Mouse (Mus musculus): ENCODE results near the gene Adamts17. TPM values are rescaled to one million over a fixed set of nuclear protein-coding genes. Genes with fewer than 3 reads are reported as not detected.

Adamts17 gene
- polyA plus RNA-seq, 1 experiment from 2014 or later = 4.6 TPM

DNA sequence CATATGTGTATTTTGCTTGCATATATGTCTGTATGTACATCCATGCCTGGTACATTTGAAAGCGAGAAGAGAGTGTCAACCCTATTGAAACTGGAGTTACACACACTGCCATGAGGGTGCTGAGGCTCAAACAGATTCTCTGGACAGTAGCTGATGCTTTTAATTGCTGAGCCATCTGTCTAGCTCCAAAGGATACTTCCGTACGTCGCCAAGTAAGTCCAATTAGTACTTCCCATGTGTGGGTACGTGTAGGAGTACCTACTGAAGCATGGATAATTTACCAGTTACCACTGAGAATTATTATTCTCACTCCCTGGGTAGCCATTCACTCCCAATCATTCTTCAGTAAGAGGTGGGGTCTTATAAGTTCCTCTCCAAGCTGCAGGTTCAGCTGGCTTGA is 19.7 kb downstream of the Adamts17 start:
- Histone ChIP-seq H3K36me3 (ENCODE audit: control insufficient read depth, insufficient read depth, low read length) (peaks cover 1% of the 10 kb centered on the region; the same call in 1 of the 2 replicates), H3K27ac (replicated peaks in 1 of 2; ENCODE audit: control insufficient read depth in 1 of 2, insufficient read depth in 1 of 2, low read depth in 2 of 2, low read length in 2 of 2) (no peak overlapping the region), H3K4me1 (ENCODE audit: control insufficient read depth in 2 of 2, insufficient read depth in 2 of 2, low read length in 2 of 2) (peaks cover 2 to 10% of the 10 kb centered on the region in 2 experiments; a peak in 2 of 4 replicates), H3K27me3 (ENCODE audit: control insufficient read depth, insufficient read depth, low read length) (no peaks in the 10 kb centered on the region), H3K4me3 (ENCODE audit: control insufficient read depth in 1 of 2, insufficient read depth in 1 of 2, low read depth in 1 of 2, low read length in 2 of 2) (no peak overlapping the region), H3K4me2 (ENCODE audit: low read length) (no peak overlapping the region), H3K9me3 (ENCODE audit: control insufficient read depth, low read length) (no peaks in the 10 kb centered on the region), H3K9ac (ENCODE audit: low read length) (no peak overlapping the region)
- whole genome bisulfite sequencing = 91% methylated on average over 5 of the region's 5 CpGs
- no peak for ATAC-seq (ENCODE audit: insufficient number of reproducible peaks, insufficient read depth, low FRiP score, low read depth)

DNA sequence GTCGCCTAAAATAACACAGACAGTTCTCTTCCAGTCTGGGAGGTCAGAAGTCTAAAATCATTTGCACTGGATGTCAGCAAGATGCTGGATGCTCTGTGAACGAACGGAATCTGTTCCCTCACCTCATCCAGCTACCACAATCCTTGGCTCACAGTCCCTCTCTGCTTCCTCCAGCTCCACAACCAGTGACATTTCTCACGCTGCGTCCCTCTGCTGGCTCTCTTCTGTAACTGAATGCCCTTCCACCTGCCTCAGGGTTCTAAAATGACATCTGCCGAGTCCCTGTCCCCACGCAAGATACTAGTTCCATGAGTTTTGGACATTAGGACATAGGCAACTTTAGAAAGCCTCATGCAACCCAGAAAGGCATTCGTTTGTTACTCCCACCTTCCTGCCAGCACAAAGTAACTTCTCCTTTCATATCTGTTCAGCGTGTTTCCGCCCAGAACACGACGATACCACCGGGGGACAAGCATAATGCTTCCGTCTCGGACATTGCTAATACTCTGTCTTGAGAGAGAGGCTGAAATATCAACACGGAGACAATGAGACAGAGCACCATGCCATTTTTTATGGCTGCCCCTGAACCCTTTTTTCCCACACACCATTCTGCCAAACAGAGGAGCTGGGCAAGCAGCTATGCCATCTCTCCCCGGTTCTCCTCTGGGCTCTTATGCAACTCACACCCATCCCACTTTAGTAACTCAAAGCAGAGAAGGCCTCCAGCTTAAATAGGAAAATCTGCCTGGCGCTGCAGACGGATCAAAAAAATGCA is 27.6 kb downstream of the Adamts17 start:
- no peaks in the 10 kb centered on the region for H3K9me3 ChIP-seq (ENCODE audit: control insufficient read depth, low read length)
- no peaks in the 10 kb centered on the region for H3K27me3 ChIP-seq (ENCODE audit: control insufficient read depth, insufficient read depth, low read length)
- no peak overlapping the region for H3K9ac ChIP-seq (ENCODE audit: low read length)
- peaks cover 16 to 27% of the 10 kb centered on the region in 2 experiments; a peak in 3 of 4 replicates for H3K4me1 ChIP-seq (ENCODE audit: control insufficient read depth in 2 of 2, insufficient read depth in 2 of 2, low read length in 2 of 2)
- H3K27ac ChIP-seq (replicated peaks in 1 of 2; ENCODE audit: control insufficient read depth in 1 of 2, insufficient read depth in 1 of 2, low read depth in 2 of 2, low read length in 2 of 2) = no peak overlapping the region
- no peak overlapping the region for H3K4me3 ChIP-seq (ENCODE audit: control insufficient read depth in 1 of 2, insufficient read depth in 1 of 2, low read depth in 1 of 2, low read length in 2 of 2)
- ATAC-seq (ENCODE audit: insufficient number of reproducible peaks, insufficient read depth, low FRiP score, low read depth) = no peak
- WGBS = 67% methylated on average over 19 of the region's 19 CpGs
- H3K4me2 ChIP-seq (ENCODE audit: low read length) = no peak overlapping the region
- H3K36me3 ChIP-seq (ENCODE audit: control insufficient read depth, insufficient read depth, low read length) = no peaks in the 10 kb centered on the region

DNA sequence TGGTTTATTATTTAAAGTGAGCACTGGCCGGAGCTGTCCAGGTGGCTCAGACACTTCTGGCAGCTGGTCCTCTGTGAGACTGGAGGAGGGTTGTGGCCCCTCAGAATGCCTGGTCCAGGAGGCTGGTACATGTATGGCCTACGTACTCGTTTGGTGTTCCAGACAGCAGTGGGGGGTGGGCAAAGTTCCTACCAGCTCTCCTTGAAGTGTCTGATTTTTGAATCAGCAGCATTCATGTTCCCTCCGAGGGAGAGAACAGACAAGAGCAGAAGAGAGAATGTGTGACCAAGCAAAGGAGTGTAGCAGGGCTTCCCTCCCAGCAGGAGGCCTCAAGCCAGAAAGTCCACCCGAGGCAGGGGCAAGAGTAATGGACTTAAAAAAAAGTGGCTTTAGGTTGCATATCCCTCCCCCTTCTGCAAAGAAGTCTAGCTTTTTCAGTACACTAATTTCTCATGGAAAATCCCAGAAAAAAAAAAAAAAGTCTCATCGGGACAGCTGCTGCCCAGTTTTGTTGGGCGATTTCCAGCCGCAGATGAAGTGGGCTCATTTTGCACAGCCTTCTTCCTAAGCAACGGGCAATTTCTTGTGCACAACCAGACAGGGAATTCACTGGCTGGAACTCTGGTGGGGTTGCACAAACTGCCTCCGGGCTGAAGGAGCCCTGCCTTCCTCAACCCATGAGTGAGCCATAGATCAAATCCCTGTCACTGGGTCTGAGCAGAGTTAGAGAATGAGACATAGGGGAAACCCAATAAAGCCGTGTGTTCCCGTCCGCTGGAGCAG is 28.4 kb downstream of the Adamts17 start:
- peaks cover 18 to 27% of the 10 kb centered on the region in 2 experiments; a peak in 3 of 4 replicates for H3K4me1 ChIP-seq (ENCODE audit: control insufficient read depth in 2 of 2, insufficient read depth in 2 of 2, low read length in 2 of 2)
- no peak for ATAC-seq (ENCODE audit: insufficient number of reproducible peaks, insufficient read depth, low FRiP score, low read depth)
- H3K36me3 ChIP-seq (ENCODE audit: control insufficient read depth, insufficient read depth, low read length) = no peaks in the 10 kb centered on the region
- H3K27me3 ChIP-seq (ENCODE audit: control insufficient read depth, insufficient read depth, low read length) = no peaks in the 10 kb centered on the region
- H3K4me3 ChIP-seq (ENCODE audit: control insufficient read depth in 1 of 2, insufficient read depth in 1 of 2, low read depth in 1 of 2, low read length in 2 of 2) = no peak overlapping the region
- 74% methylated on average over 13 of the region's 13 CpGs for WGBS
- H3K9me3 ChIP-seq (ENCODE audit: control insufficient read depth, low read length) = no peaks in the 10 kb centered on the region
- no peak overlapping the region for H3K4me2 ChIP-seq (ENCODE audit: low read length)
- no peak overlapping the region for H3K27ac ChIP-seq (replicated peaks in 1 of 2; ENCODE audit: control insufficient read depth in 1 of 2, insufficient read depth in 1 of 2, low read depth in 2 of 2, low read length in 2 of 2)
- no peak overlapping the region for H3K9ac ChIP-seq (ENCODE audit: low read length)

DNA sequence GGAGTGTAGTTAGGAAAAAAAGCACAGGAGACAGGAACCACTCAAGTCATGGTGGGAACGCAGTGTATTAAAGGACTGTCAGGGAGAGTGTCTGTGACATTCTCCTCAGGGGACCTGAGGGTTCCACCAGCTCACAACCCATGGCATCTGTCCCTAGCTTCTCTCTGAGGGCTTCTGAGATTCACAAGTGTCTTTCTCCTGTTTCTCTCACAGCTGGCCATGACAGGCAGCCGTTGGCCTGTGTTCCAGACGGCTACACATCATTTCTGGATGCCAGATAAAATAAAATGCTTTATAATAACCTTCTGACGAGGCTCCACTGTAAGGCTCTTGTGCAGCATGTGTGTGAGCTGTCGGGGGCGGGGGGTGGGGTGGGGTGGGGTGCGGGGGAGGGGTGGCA is 32.0 kb downstream of the Adamts17 start:
- ATAC-seq (ENCODE audit: insufficient number of reproducible peaks, insufficient read depth, low FRiP score, low read depth) = no peak
- H3K9me3 ChIP-seq (ENCODE audit: control insufficient read depth, low read length) = no peaks in the 10 kb centered on the region
- no peaks in the 10 kb centered on the region for H3K36me3 ChIP-seq (ENCODE audit: control insufficient read depth, insufficient read depth, low read length)
- H3K27me3 ChIP-seq (ENCODE audit: control insufficient read depth, insufficient read depth, low read length) = no peaks in the 10 kb centered on the region
- WGBS = 55% methylated on average over 7 of the region's 7 CpGs
- no peak overlapping the region for H3K4me3 ChIP-seq (ENCODE audit: control insufficient read depth in 1 of 2, insufficient read depth in 1 of 2, low read depth in 1 of 2, low read length in 2 of 2)
- no peak overlapping the region for H3K4me2 ChIP-seq (ENCODE audit: low read length)
- no peak overlapping the region for H3K9ac ChIP-seq (ENCODE audit: low read length)
- H3K27ac ChIP-seq (replicated peaks in 1 of 2; ENCODE audit: control insufficient read depth in 1 of 2, insufficient read depth in 1 of 2, low read depth in 2 of 2, low read length in 2 of 2) = peak overlapping the region; percentile 42 to 48; a peak in 3 of 4 replicates
- peaks cover 18 to 33% of the 10 kb centered on the region in 2 experiments for H3K4me1 ChIP-seq (ENCODE audit: control insufficient read depth in 2 of 2, insufficient read depth in 2 of 2, low read length in 2 of 2)

DNA sequence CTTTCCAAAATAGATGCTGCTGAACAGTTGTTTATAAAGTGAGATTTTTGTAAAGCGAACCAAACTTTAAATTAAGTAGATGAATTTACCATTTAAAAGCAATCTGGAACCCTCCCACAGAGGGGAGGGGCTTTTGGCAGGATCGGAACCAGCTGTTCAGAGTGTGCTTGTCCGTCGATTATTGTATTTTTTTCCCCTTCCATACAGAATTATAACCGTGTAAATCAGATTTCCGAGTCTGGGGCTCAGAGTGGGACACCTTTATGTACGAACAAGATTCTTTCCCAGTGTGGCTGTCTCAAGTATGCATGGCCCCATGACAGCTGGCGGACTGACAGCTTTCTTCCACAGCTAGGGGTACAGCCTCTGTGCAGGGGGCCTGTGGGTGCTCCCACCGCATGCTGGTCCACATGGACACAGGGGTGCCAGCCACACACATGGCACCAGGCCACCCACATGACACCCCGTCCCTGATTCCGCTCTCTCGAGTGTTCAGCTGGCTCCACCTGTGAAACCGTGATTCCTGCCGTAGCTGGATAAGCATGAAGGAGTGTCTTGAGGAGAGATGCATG is 32.5 kb downstream of the Adamts17 start:
- WGBS = 78% methylated on average over 14 of the region's 14 CpGs
- Histone ChIP-seq H3K27me3 (ENCODE audit: control insufficient read depth, insufficient read depth, low read length) (no peaks in the 10 kb centered on the region), H3K9me3 (ENCODE audit: control insufficient read depth, low read length) (no peaks in the 10 kb centered on the region), H3K9ac (ENCODE audit: low read length) (no peak overlapping the region), H3K27ac (replicated peaks in 1 of 2; ENCODE audit: control insufficient read depth in 1 of 2, insufficient read depth in 1 of 2, low read depth in 2 of 2, low read length in 2 of 2) (no peak overlapping the region), H3K4me2 (ENCODE audit: low read length) (no peak overlapping the region), H3K36me3 (ENCODE audit: control insufficient read depth, insufficient read depth, low read length) (no peaks in the 10 kb centered on the region), H3K4me1 (ENCODE audit: control insufficient read depth in 2 of 2, insufficient read depth in 2 of 2, low read length in 2 of 2) (peaks cover 20 to 37% of the 10 kb centered on the region in 2 experiments), H3K4me3 (ENCODE audit: control insufficient read depth in 1 of 2, insufficient read depth in 1 of 2, low read depth in 1 of 2, low read length in 2 of 2) (no peak overlapping the region)
- ATAC-seq (ENCODE audit: insufficient number of reproducible peaks, insufficient read depth, low FRiP score, low read depth) = no peak

DNA sequence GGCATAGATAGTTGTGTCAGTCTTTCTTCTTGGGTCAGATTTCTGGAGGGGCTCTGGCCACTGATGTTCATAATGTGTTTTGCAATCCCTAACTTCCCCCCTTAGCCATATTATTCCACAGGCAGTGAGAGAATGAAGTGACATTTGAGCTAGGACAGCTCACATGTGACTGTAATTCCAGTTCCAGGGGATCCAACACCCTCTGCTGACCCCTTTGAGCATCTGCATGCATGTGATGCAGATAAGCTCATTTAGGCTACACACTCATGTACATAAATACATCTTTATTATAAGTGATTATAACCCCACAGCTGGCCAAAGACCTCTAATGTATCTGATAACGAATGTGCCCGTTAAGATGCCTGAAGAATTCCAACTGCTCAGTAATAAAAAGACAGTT is 33.7 kb downstream of the Adamts17 start:
- Histone ChIP-seq H3K27me3 (ENCODE audit: control insufficient read depth, insufficient read depth, low read length) (no peaks in the 10 kb centered on the region), H3K36me3 (ENCODE audit: control insufficient read depth, insufficient read depth, low read length) (no peaks in the 10 kb centered on the region), H3K4me1 (ENCODE audit: control insufficient read depth in 2 of 2, insufficient read depth in 2 of 2, low read length in 2 of 2) (peaks cover 18 to 37% of the 10 kb centered on the region in 2 experiments), H3K9me3 (ENCODE audit: control insufficient read depth, low read length) (no peaks in the 10 kb centered on the region), H3K9ac (ENCODE audit: low read length) (no peak overlapping the region), H3K27ac (replicated peaks in 1 of 2; ENCODE audit: control insufficient read depth in 1 of 2, insufficient read depth in 1 of 2, low read depth in 2 of 2, low read length in 2 of 2) (no peak overlapping the region), H3K4me3 (ENCODE audit: control insufficient read depth in 1 of 2, insufficient read depth in 1 of 2, low read depth in 1 of 2, low read length in 2 of 2) (no peak overlapping the region), H3K4me2 (ENCODE audit: low read length) (no peak overlapping the region)
- ATAC-seq (ENCODE audit: insufficient number of reproducible peaks, insufficient read depth, low FRiP score, low read depth) = no peak
- WGBS = 85% methylated on average over 2 of the region's 2 CpGs

DNA sequence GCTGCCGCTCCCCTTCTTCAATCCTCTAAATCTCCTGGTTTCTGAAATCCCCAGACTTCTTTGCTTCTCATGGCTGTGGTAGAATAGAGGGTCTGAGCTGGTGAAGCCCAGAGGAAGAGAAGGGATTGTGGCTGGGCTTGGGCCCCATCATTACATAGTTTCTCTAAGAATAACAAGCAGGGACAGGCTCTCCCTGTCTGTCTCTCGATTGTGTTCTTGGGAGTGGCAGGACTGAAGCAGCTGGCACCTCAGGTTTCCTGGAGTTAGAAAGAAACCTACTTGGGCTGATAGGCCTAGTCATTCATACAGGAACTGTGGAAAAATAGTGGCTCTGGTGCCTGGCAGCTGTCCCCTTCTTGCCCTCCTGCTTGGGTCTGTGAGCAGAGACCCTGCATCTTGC is 51.9 kb downstream of the Adamts17 start:
- Histone ChIP-seq H3K4me2 (ENCODE audit: low read length) (no peak overlapping the region), H3K36me3 (ENCODE audit: control insufficient read depth, insufficient read depth, low read length) (no peaks in the 10 kb centered on the region), H3K9me3 (ENCODE audit: control insufficient read depth, low read length) (no peaks in the 10 kb centered on the region), H3K27me3 (ENCODE audit: control insufficient read depth, insufficient read depth, low read length) (no peaks in the 10 kb centered on the region), H3K9ac (ENCODE audit: low read length) (no peak overlapping the region), H3K27ac (replicated peaks in 1 of 2; ENCODE audit: control insufficient read depth in 1 of 2, insufficient read depth in 1 of 2, low read depth in 2 of 2, low read length in 2 of 2) (no peak overlapping the region), H3K4me1 (ENCODE audit: control insufficient read depth in 2 of 2, insufficient read depth in 2 of 2, low read length in 2 of 2) (no peaks in the 10 kb centered on the region), H3K4me3 (ENCODE audit: control insufficient read depth in 1 of 2, insufficient read depth in 1 of 2, low read depth in 1 of 2, low read length in 2 of 2) (no peak overlapping the region)
- no peak for ATAC-seq (ENCODE audit: insufficient number of reproducible peaks, insufficient read depth, low FRiP score, low read depth)
- 58% methylated on average over 2 of the region's 2 CpGs for WGBS
